Mouse (Mus musculus): ENCODE measurements around the gene Lpin1. TPM values are rescaled to one million over a fixed set of nuclear protein-coding genes. Genes with fewer than 3 reads are reported as not detected.

The Lpin1 gene
- polyA plus RNA-seq, 1 experiment = 21.2 TPM

DNA sequence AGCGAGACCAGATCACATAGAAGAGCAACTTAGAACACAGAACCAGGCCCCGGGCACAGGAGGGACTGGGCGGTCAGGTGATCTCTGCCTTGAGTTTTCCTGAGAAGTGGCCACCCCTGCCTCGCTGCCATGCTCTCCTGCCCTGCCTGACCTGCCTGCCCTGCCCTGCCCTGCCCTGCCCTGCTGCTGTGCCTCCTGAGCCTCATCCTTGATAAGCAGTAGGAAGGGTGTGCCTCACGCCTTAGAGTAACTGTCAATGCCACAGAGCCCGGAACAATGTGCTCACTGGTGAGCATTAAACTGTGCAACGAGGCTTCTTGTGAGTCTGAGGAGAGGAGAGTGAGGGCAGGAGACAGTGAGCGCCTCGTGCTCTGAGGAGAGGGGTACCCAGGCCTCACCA lies 30.5 kb downstream of the Lpin1 start:
- DNase-seq (ENCODE audit: extremely low spot score in 1 of 2, low spot score in 1 of 2) = no peak

DNA sequence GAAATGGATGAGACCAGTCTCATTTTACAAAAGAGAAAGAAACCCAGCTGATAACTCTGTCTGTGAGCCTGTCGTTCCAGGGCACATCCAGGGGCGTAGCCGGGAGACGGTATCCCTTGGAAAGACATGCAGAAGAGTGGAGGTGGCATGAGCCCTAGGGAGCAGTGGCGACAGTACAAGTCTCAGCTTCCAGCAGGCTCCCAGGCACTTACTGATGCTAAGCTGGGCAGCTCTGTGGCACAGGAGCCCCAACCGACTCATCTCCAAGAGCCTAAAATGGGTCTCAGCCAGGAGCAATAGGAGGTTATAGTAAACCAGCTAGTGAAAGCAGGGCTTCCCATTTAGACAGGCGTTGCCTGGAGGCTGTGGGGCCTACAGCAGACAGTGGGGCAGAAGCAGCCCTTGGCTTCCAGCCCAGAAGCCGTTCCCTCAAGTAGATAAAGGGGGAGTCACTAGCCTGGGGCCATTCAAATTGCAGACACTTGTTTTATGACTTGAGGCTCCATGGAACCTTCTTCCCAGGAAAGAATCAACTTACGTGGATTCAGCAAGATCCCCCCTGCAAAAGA lies 33.0 kb downstream of the Lpin1 start:
- DNase-seq (ENCODE audit: extremely low spot score in 1 of 2, low spot score in 1 of 2) = peak in 1 of 2 experiments; percentile 33

DNA sequence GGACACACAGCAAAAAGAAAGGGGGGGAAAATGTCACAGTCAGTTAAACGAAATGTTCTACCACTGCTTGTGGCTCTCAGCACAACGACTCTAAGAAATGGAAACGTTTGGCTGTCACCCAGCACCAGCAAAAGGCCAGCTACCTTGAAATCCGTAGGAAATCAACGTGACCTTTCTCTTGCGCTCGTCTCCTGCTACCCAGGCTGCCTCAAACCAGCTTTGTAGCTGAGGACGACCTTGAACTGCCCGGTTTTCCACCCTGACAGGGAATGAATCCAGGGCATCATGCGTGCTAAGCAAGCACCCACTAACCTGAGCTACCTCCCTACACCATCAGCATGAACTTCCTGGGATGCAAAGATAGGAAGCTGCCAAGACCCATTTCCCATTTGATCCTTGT lies 39.5 kb downstream of the Lpin1 start:
- no peak for DNase-seq (ENCODE audit: extremely low spot score in 1 of 2, low spot score in 1 of 2)

DNA sequence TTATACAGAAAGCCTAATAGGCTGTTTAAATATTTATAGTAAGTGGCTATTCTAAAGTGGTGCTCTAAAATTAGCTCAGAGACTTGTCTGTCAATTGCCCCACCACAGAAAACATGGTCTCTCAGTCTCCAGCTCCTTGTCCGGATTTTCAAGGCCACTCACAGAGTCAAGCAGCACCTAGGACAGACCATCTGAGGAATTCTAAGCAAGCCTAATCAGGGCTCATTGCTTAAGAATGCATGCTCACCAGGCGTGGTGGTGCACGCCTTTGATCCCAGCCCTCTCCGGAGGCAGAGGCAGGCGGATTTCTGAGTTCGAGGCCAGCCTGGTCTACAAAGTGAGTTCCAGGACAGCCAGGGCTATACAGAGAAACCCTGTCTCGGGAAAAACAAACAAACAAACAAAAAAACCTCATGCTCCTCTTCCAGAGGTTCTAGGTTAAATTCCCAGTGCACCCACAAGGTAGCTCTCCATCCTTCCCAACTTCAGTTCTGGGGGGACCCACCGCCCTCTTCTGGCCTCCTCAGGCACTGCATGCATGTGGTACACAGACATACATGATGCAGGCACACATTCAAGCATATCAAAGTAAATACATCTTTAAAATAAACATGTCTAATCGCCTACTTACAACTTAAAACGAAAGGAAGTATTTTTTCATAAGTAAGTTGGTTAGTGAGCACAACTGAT lies 40.2 kb downstream of the Lpin1 start:
- no peak for DNase-seq (ENCODE audit: extremely low spot score in 1 of 2, low spot score in 1 of 2)

DNA sequence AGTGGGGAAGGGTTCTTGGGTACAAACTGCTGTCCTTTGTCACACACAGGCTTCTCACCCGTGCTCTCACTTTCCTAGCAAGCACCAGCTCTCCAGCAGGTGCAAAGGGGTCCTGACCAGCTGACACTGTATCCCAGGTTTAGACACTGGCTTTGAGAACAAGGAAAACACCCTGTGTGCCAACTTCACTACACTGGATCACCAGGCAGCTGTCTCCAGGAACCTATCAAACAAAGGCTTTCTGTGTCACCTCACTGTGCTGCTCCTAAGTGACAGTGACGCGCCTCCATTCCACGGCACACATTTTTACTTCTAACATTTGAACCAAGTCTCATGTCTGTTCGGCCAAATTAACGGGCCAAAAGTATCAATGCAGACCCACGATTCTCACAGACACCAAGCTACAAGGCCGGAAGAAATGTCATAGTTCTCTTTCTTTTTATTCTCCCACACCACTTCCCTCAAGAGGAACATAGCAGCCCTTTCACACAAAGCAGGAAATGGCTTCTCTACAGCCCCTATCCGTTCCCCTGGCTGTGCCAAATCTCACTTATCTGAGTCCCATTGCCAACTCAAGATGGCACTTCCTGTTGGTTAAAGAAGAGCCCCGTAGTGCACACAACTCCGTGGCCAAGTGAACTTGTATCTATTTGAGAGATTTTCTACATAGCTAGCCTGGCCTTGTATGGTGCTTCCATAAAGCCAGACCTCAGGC lies 41.7 kb downstream of the Lpin1 start:
- DNase-seq (ENCODE audit: extremely low spot score in 1 of 2, low spot score in 1 of 2) = no peak

DNA sequence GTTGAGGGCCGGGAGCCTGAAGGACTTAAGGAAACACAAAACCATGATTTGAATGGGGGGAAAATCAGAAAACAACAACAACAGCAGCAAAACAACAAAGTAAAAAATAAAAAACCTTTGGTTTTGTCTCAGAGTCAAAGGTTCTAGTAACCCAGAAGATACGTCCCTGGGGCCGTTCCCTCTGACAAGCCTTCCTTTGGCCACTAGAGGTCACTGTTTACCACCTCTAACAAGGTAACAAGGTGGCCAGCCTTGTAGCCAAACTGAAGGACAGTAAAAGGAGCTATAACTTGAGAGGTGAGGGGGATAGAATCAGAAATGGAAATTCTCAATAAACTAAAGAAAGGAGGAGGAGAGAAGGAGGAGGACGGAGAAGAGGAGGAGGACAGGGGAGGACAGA lies 42.3 kb downstream of the Lpin1 start:
- peak in 1 of 2 experiments; percentile 85 for DNase-seq (ENCODE audit: extremely low spot score in 1 of 2, low spot score in 1 of 2)

DNA sequence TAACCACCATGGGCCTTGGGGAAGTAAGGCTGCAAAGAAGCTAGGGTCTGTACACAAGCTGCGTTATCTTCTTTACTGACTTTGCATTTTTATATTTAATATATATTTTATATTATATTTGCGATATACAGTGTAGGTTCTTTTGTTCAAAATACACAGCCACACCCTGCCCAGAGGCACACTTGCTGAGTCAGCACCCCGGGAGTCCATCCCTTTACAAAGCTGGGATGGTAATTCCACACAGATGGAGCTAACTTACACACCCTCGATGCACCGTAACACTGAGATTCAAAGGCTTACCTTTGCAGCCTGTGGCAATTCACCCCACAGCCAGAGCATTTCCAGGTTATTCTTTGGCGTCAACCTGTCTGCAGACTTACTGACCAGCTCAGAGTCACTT lies 42.7 kb downstream of the Lpin1 start:
- no peak for DNase-seq (ENCODE audit: extremely low spot score in 1 of 2, low spot score in 1 of 2)

DNA sequence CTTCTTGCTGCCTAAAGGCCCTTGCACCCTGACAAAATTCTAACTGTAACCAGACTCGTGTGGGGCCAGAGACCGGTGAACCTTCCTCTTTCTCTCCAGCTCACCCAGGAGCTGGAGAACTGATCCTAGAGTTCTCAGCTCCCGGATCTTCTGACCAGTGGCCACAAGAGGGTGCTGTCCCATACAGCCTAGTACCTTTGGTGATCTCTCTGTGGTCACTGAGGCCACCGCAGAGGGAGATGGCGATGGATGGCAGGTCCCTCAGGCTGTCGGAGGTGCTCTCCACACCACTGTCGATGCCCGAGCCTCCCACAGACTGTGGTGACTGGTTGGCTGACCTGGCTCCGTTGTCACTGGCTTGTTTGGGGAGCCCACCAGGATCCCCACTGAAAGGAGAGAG lies 47.3 kb downstream of the Lpin1 start:
- DNase-seq (ENCODE audit: extremely low spot score in 1 of 2, low spot score in 1 of 2) = peak in 1 of 2 experiments; percentile 64

DNA sequence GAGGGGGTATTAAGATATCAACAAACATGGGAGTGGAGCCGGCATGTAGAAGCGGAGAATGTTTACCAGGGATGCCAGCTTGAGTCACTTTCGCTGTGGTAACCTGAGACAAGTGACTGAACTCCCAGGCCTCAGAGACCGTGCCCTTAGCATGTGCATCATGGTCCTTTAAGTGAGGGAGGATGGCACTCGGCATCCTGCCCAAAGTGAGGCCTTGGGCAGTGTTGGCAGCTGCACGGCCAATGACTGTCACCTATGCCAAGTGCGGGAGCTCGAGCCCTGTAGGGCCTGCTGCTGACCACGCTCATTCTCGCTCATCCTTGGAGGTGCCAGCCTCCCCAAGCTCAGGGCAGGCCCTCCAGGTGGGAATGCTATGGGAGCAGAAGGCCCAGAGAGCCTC lies 48.1 kb downstream of the Lpin1 start:
- DNase-seq (ENCODE audit: extremely low spot score in 1 of 2, low spot score in 1 of 2) = no peak

DNA sequence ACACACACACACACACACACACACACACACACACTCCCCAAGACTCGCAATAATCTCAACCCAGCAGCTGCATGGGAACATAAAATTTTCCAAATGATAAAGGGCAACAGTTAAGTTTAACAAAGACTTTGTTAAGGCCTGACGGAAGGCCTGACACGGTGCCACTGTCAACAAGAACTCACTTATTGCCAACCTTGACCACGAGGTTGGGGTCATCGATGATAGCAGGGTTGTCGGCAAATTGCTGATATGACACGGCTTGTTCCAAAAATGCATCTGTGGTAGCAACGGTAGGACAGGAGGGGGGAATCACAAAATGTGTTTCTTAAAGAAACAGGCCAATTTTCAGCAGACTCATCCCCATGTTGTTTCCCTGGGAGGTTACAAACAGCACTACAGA lies 48.6 kb downstream of the Lpin1 start:
- DNase-seq (ENCODE audit: extremely low spot score in 1 of 2, low spot score in 1 of 2) = no peak

DNA sequence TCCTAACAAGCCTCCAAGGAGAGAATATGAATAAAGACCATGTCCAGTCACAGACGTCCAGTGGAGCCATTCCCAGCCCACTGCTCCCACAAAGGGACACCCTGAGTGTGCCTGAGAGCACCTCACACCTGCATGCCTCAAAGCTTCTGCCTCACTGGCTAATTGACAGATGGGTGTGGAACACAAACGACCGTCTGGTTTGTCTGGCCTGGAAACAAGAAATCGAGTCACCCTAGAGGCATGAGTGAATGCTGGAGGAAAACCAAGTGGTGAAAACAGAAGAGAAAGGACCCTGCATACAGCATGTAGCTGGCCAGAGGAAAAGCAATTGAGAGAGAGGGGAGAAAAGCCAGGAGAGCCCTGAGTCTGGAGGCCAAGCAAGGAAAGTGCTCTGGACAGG lies 53.5 kb downstream of the Lpin1 start:
- no peak for DNase-seq (ENCODE audit: extremely low spot score in 1 of 2, low spot score in 1 of 2)

DNA sequence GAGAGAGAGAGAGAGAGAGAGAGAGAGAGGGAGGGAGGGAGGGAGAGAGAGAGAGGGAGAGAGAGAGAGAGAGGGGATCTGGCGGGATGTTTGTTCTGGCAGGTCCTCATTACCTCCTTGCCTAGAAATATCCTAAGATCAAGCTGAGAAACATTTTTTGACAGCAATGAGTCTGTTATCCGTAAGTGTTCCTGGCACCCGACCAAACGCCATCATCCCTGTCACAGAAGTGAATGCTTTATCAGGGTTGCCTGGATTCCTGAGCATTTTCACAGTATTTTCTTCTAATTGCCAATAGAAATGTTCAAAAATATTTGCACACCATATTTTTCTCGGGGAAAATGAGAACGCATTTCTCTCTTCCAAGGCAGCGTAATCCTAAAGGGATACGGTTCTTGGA lies 56.6 kb downstream of the Lpin1 start:
- DNase-seq (ENCODE audit: extremely low spot score in 1 of 2, low spot score in 1 of 2) = peak in 1 of 2 experiments; percentile 54

DNA sequence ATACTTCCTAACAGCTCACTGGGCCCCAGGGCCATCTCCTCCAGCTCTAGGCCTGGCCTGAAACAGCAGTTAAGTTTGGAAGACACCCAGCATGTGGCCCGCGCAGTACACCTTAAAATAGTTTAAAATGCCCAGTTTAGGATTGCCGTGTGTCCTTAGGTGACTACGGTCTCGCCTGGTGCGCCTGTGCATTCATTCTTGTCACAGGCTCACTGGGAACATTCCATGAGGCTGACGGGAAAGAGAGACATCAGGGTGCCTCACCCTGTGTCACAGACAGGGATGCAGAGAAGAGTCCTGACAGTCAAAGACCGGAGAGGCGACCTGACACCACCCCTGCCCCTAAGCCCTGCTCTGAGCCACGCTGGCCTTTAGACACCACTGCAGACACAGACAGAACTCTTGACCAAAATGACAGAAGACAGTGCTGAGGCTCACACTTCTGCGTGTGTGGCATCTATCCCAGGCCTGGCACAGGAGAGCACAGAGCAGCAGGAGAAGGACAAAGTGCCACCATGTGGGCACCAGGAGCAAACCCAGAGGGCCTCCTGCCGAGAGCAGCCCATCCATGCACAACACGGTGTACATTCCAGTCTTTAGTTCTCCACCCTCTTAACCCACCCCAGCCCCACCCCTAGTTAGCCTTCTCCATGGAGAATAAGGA lies 58.5 kb downstream of the Lpin1 start:
- DNase-seq (ENCODE audit: extremely low spot score in 1 of 2, low spot score in 1 of 2) = no peak

DNA sequence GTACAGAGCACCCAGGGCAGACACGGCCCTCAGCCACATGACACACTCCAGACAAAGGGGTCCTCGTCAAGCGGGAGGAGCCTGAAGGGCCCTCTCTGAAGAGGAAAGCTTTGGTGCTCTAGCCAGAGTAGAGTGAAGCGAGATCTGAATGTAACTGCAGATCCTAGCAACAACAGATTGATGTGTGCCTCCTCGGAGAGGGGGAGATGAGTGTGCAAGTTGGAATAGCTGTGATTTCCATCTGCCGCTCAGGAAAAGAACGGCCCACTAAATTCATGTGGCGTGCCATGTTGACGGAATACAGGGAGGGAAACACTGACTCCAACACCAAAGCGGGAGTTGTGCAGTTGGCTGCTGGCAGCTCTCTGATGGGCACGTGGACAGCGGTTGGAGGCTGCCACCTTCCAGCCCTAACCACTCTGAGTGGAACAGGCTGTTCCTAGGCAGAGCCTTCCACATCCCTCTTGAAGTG lies 59.7 kb downstream of the Lpin1 start:
- DNase-seq (ENCODE audit: extremely low spot score in 1 of 2, low spot score in 1 of 2) = peak in 1 of 2 experiments; percentile 29

DNA sequence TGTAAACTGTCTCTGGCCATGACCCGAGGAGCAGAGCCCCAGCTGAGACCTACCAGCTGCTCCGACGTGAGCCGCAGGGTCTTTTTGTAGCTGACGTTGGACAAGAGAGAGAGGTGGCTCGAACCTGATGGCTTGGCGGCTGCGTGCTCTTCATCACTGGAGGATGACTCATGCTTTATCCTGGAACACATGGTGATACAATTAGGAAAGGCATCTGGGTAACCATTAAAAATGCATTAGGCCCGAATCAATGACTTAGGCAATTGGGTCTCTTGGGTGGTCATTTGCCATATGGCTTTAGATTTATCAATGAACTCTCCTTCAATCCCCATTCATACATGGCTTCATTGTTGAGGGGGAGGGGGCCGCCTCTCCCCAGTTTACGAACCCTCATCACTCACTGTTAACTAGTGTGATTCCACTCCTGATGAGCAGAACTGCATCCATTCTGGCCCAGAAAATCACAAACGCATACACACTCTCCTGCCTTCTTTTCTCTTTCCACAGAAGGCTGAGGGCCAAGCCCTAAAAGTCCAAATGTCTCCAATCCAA lies 61.9 kb downstream of the Lpin1 start:
- no peak for DNase-seq (ENCODE audit: extremely low spot score in 1 of 2, low spot score in 1 of 2)

DNA sequence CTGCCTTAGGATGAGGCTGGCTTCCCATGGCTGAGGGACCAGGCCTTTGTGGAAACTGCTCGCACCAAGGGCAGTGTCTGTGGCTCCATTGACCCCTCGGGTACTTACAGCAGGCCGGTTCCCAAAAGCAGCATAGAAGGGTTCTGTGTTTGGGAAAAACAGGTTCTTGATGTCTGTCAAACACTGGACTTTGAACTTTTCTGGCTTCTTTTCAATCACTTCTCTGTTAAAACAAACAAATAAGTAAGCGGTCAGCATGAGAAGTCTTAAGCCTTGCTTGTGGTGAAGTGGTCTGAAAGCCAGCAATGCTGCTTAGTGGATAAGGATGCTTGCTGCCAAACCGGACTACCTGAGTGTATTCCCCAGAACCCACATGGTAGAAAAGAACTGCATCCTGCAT lies 69.2 kb downstream of the Lpin1 start:
- DNase-seq (ENCODE audit: extremely low spot score in 1 of 2, low spot score in 1 of 2) = no peak

DNA sequence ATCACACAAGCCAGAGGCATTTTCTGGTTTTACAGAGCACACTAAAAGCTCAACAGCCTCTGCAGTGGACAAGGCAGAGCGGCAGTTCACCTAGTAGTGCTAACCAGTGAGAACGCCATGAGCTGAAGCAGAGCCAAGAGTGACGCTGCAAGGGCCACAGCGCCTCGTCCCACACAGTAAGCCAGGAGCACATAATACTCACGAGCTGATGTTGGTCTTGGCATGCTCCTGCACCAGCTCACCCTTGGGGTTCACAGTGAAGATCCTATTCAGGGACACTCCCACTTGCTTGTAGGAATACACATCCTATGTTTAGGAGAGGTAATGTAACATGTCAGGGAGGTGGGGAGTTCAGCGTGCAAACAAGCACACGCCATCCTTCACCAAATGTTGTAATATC lies 70.1 kb downstream of the Lpin1 start:
- no peak for DNase-seq (ENCODE audit: extremely low spot score in 1 of 2, low spot score in 1 of 2)

DNA sequence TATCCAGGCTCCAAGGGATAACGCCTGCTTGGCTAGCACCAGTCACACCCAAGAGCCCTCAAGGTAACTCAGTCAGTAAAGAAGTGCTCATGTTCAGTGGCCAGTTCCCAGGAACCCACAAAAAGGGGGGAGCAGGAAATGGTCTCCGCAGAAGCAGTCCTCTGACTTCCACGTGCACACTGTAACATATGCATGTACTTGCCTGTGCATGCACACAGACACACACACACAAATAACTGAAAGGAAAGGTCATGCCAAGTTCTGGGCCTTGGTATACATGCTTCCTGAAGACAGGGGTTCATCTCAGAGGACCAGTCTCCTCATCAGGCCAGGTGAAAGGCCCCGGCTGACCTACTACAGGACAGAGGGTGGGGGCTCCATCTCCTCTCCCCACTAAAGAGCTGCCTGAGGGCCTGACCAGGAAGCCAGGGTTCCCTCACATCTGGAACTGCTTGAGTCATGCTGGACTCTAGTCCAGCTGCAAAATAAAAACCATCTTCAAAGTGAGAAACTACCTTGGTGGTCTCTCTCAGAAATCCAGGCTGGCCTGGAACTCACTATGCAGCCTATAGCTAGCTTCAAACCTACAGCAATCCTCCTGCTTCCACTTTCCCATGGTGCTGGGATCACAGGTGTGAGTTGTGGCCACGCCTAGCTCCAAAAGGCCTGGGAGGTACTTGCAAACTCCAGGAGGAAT lies 70.7 kb downstream of the Lpin1 start:
- DNase-seq (ENCODE audit: extremely low spot score in 1 of 2, low spot score in 1 of 2) = no peak

DNA sequence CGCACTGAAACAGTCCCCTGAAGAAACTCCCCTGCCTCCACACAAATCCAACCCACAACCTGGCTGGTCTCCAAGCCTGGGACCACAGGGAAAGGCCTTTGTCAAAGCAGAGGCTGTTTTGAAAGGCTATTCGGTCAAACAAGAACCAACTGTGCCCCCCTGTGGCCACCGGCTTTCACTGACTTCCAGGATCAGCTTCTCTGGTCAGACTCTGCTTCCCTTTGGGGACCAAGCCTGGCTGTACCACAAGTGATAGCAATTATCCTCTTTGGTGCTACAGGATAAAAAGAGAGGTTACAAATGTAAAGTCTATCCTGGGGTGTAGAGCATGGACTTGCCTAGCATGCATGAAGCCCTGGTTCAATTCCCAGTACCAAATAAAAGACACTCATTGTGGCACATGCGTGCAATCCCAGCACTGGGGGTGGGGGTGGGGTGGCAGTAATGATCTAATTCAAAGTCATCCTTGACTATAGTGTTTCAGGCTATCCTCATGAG lies 77.4 kb downstream of the Lpin1 start:
- peak; percentile 73 to 92 for DNase-seq (ENCODE audit: extremely low spot score in 1 of 2, low spot score in 1 of 2)

DNA sequence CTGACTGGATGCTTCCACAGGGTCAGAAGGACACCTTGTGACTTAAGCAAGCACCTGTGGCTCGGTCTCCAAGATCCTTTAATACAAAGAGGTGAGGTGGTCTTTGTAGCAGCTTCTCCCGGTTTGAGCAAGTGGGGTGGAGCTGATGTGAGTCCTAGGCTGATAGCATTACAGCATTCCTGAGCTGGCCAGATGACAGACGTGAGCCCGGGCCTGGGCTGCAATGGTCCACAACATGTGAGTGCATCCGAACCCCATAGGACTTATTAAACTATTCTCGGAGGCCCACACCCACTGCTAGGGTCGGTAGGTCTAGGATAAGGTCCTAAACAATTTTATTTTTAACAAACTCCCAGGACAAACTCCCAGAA lies 77.9 kb downstream of the Lpin1 start:
- no peak for DNase-seq (ENCODE audit: extremely low spot score in 1 of 2, low spot score in 1 of 2)

All from frontal cortex, adult 2 months (tissue).